Mouse (Mus musculus): ENCODE measurements at regions not wholly inside any gene's neighbourhood (a gene's known extent, or its start where the extent isn't known, plus 50 kb on each side); places are given as distances from the start of the nearest gene placed in this dataset.

DNA sequence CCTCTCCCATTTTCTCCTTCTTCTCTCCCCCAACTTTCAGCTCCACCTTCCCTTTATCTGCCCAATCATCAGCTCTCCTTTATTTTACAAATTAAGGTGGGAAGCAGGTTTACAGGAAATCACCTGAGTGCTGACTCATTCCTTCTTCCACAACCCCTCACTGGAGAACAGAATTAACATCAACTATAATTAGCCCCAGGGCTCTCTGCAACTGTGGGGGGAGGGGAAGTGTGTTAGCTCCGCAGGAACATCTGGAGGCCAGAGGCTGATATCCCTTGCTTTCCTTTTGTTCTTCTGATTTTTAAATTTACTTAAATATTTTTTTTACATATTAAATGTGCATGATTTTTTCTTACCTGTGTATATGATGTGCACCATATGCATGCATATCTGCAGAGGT lies 459.4 kb upstream of the 3110018I06Rik start:
- H3K36me3 ChIP-seq (ENCODE audit: insufficient read depth) = no peaks in the 10 kb centered on the region
- no peak overlapping the region for H3K4me2 ChIP-seq (ENCODE audit: low read depth)
- no peaks in the 10 kb centered on the region for H3K9me3 ChIP-seq (ENCODE audit: low read length)
- no peaks in the 10 kb centered on the region for H3K4me1 ChIP-seq (ENCODE audit: insufficient read depth)
- H3K9ac ChIP-seq = no peak overlapping the region
- no peak for DNase-seq
- no peak overlapping the region for H3K4me3 ChIP-seq (ENCODE audit: low read depth, low read length)
- ATAC-seq = no peak
- WGBS = 55% methylated on average over 1 of the region's 1 CpGs
- no peaks in the 10 kb centered on the region for H3K27me3 ChIP-seq (ENCODE audit: insufficient read depth, low read length)
- no peak for TF ChIP-seq CTCF (IDR thresholded peaks at IDR 0.05; ENCODE audit: low read depth)
- no peak overlapping the region for H3K27ac ChIP-seq (ENCODE audit: low read depth, low read length)

GRCm38 (mm10) chr12:107036357-107036756 lies 452.1 kb upstream of the 3110018I06Rik start:
- no peak for DNase-seq
- Histone ChIP-seq H3K4me1 (ENCODE audit: insufficient read depth) (no peaks in the 10 kb centered on the region), H3K4me3 (ENCODE audit: low read depth, low read length) (no peak overlapping the region), H3K4me2 (ENCODE audit: low read depth) (no peak overlapping the region), H3K27ac (ENCODE audit: low read depth, low read length) (no peak overlapping the region), H3K36me3 (ENCODE audit: insufficient read depth) (no peaks in the 10 kb centered on the region), H3K27me3 (ENCODE audit: insufficient read depth, low read length) (no peaks in the 10 kb centered on the region), H3K9me3 (ENCODE audit: low read length) (no peaks in the 10 kb centered on the region), H3K9ac (no peak overlapping the region)
- no peak for ATAC-seq
- no peak for TF ChIP-seq CTCF (IDR thresholded peaks at IDR 0.05; ENCODE audit: low read depth)
- 71% methylated on average over 6 of the region's 6 CpGs for WGBS

DNA sequence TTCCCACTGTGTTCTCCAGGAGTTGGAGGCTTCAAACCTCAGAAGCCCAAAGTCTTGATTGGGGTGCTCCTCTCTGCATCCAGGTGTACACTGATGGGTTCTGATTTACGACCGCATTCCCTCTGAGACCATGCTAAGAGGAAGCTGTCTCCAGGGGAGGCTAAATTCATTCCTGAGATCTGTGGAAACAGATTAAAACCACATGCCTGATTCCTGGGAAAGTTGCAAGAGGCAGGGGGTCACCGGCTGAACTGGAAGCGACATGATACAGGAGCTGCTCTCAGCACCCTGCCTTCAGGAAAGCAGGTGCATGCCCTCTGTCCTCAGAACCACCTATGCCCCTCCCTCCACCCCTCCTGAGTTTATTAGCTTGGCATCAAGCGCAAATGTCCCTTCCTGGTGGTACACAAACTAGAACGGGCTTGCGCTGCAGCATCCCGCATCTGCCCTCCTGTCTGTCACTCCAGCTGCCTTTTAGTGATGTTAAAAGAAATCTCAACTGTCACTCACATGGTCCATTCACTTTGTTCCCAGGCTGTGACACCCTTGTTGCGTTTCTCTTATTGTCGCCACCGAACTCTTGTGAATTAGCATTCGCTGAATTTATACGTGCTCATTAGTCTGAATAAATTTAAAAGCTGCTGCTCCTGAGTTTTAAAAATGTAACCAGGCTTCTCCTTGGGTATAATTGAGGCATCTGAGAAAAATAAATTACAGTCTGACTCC lies 446.3 kb upstream of the 3110018I06Rik start:
- no peaks in the 10 kb centered on the region for H3K4me1 ChIP-seq (ENCODE audit: insufficient read depth)
- ATAC-seq = peak; percentile 58; the same call in 1 of the 2 replicates
- H3K27me3 ChIP-seq (ENCODE audit: insufficient read depth, low read length) = no peaks in the 10 kb centered on the region
- no peak overlapping the region for H3K27ac ChIP-seq (ENCODE audit: low read depth, low read length)
- no peak overlapping the region for H3K9ac ChIP-seq
- no peaks in the 10 kb centered on the region for H3K9me3 ChIP-seq (ENCODE audit: low read length)
- peak overlapping the region; percentile 0; the same call in 1 of the 2 replicates for H3K4me2 ChIP-seq (ENCODE audit: low read depth)
- H3K4me3 ChIP-seq (ENCODE audit: low read depth, low read length) = no peak overlapping the region
- no peak for DNase-seq
- 32% methylated on average over 13 of the region's 13 CpGs for WGBS
- H3K36me3 ChIP-seq (ENCODE audit: insufficient read depth) = no peaks in the 10 kb centered on the region
- TF ChIP-seq CTCF (IDR thresholded peaks at IDR 0.05; ENCODE audit: low read depth) = no peak

DNA sequence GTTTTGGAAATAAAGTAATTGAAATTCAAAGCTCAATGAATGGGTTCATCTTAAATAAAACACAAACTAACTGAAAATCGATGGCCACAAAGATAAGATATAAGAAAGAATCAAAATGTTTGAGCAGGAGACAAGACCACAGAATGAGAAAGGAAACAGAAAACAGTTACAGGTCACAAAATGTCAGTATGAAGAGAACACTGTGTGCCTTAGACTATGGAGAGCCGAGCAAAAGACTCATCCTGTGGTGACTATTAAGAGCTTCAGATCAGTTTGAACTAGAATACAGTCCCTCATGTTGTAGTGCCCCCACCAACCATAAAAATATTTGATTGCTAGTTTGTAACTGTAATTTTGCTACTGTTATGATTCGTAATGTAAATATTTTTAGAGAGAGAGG lies 441.9 kb upstream of the 3110018I06Rik start:
- DNase-seq (no peak), ATAC-seq (no peak)
- no peaks in the 10 kb centered on the region for H3K36me3 ChIP-seq (ENCODE audit: insufficient read depth)
- H3K27me3 ChIP-seq (ENCODE audit: insufficient read depth, low read length) = no peaks in the 10 kb centered on the region
- whole genome bisulfite sequencing = 94% methylated on average over 3 of the region's 3 CpGs
- TF ChIP-seq CTCF (IDR thresholded peaks at IDR 0.05; ENCODE audit: low read depth) = no peak
- no peak overlapping the region for H3K4me3 ChIP-seq (ENCODE audit: low read depth, low read length)
- H3K4me1 ChIP-seq (ENCODE audit: insufficient read depth) = no peaks in the 10 kb centered on the region
- no peaks in the 10 kb centered on the region for H3K9me3 ChIP-seq (ENCODE audit: low read length)
- H3K4me2 ChIP-seq (ENCODE audit: low read depth) = no peak overlapping the region
- H3K9ac ChIP-seq = no peak overlapping the region
- no peak overlapping the region for H3K27ac ChIP-seq (ENCODE audit: low read depth, low read length)

GRCm38 (mm10) chr12:107047059-107047531 lies 441.3 kb upstream of the 3110018I06Rik start:
- Histone ChIP-seq H3K36me3 (ENCODE audit: insufficient read depth) (no peaks in the 10 kb centered on the region), H3K4me1 (ENCODE audit: insufficient read depth) (no peaks in the 10 kb centered on the region), H3K9me3 (ENCODE audit: low read length) (no peaks in the 10 kb centered on the region), H3K4me3 (ENCODE audit: low read depth, low read length) (no peak overlapping the region), H3K27ac (ENCODE audit: low read depth, low read length) (no peak overlapping the region), H3K27me3 (ENCODE audit: insufficient read depth, low read length) (no peaks in the 10 kb centered on the region), H3K4me2 (ENCODE audit: low read depth) (0 out of 2 replicates have a peak overlapping the region, but pooled peaks have one; percentile 10), H3K9ac (no peak overlapping the region)
- 44% methylated on average over 13 of the region's 13 CpGs for WGBS
- DNase-seq = peak; percentile 33
- TF ChIP-seq CTCF (IDR thresholded peaks at IDR 0.05; ENCODE audit: low read depth) = no peak
- no peak for ATAC-seq

- no peak overlapping the region for H3K4me2 ChIP-seq (ENCODE audit: low read depth)
- ATAC-seq (no peak), DNase-seq (no peak)
- H3K4me1 ChIP-seq (ENCODE audit: insufficient read depth) = no peaks in the 10 kb centered on the region
- H3K4me3 ChIP-seq (ENCODE audit: low read depth, low read length) = no peak overlapping the region
- no peak overlapping the region for H3K27ac ChIP-seq (ENCODE audit: low read depth, low read length)
- 86% methylated on average over 7 of the region's 7 CpGs for WGBS
- no peaks in the 10 kb centered on the region for H3K27me3 ChIP-seq (ENCODE audit: insufficient read depth, low read length)
- H3K9ac ChIP-seq = no peak overlapping the region
- H3K36me3 ChIP-seq (ENCODE audit: insufficient read depth) = no peaks in the 10 kb centered on the region
- TF ChIP-seq CTCF (IDR thresholded peaks at IDR 0.05; ENCODE audit: low read depth) = no peak
- H3K9me3 ChIP-seq (ENCODE audit: low read length) = no peaks in the 10 kb centered on the region
Measured at GRCm38 (mm10) chr12:107050891-107051635, 437.4 kb upstream of the 3110018I06Rik start.

DNA sequence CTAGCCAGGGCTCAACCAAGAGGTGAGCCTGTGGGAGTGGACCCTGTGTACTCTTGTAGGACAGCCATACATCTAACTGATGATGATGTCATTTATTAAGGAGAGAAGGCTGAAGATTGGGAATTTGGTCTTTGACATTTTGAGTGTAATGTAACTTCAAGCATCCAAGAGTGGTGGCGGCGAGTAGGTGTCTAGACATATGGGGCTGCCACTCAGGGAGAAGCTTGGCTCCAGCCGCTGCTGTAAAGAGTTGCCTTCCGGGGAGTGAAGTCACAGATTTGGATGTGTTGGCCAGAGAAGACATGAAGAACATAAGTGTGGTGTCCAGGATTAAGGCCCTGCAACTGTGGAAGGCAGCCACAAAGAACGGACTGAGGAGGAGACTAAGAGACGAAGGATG lies 436.3 kb upstream of the 3110018I06Rik start:
- no peak overlapping the region for H3K9ac ChIP-seq
- no peak overlapping the region for H3K4me3 ChIP-seq (ENCODE audit: low read depth, low read length)
- H3K9me3 ChIP-seq (ENCODE audit: low read length) = no peaks in the 10 kb centered on the region
- no peak for DNase-seq
- no peaks in the 10 kb centered on the region for H3K27me3 ChIP-seq (ENCODE audit: insufficient read depth, low read length)
- 85% methylated on average over 6 of the region's 6 CpGs for WGBS
- no peak overlapping the region for H3K4me2 ChIP-seq (ENCODE audit: low read depth)
- no peaks in the 10 kb centered on the region for H3K4me1 ChIP-seq (ENCODE audit: insufficient read depth)
- no peak for ATAC-seq
- no peak overlapping the region for H3K27ac ChIP-seq (ENCODE audit: low read depth, low read length)
- no peaks in the 10 kb centered on the region for H3K36me3 ChIP-seq (ENCODE audit: insufficient read depth)
- no peak for TF ChIP-seq CTCF (IDR thresholded peaks at IDR 0.05; ENCODE audit: low read depth)
